Mouse (Mus musculus): ENCODE data around the gene Fbxw4.

- TF ChIP-seq CTCF (IDR thresholded peaks at IDR 0.05; ENCODE audit: borderline replicate concordance, control insufficient read depth, extremely low read depth, insufficient read depth, low read length, poor library complexity): no peak
- TF ChIP-seq POLR2A (IDR thresholded peaks at IDR 0.05; ENCODE audit: control insufficient read depth, extremely low read depth, insufficient read depth, low read length, poor library complexity): no peak
Measured at GRCm38 (mm10) chr19:45668986-45669385, 8.9 kb upstream of the Fbxw4 start.
